In genomic region chr10:26982621-26983020, GRCm38 (mm10) we compare ENCODE assay signal across 28 mouse cellular contexts.
A peak's percentile ranks its signal among the peaks of the same experiment; 100 is the strongest.
DNase-seq lines count a peak whose midpoint lies in the region; ATAC-seq and TF ChIP-seq lines count a peak whose summit lies in the region.
"Had no signal": no experiment of that assay in that cellular context is flagged by ENCODE, and none has a peak within 500 bp of the region (broad histone marks: within the 10 kb centered on the region; RNA-seq: fewer than 3 reads in every experiment).

No protein-coding gene starts in this region.

- H3K9ac ChIP-seq in midbrain, embryonic 11.5 days (ENCODE audit: low read length): no peak overlapping the region
- no peak overlapping the region for H3K9ac ChIP-seq in midbrain, postnatal 0 days (replicated peaks; ENCODE audit: low read length, poor library complexity, severe bottlenecking)
- H3K9ac ChIP-seq in limb, embryonic 12.5 days (replicated peaks): no peak overlapping the region
- no peak overlapping the region for H3K9ac ChIP-seq in limb, embryonic 15.5 days
- H3K9ac ChIP-seq: embryonic facial prominence, embryonic 13.5 days; forebrain, postnatal 0 days; heart, embryonic 12.5 days; heart, embryonic 15.5 days; hindbrain, embryonic 13.5 days had no signal

- no peak for TF ChIP-seq CTCF in midbrain, postnatal 0 days (IDR thresholded peaks at IDR 0.05)

- no peak overlapping the region for H3K4me2 ChIP-seq in midbrain, embryonic 11.5 days
- no peak overlapping the region for H3K4me2 ChIP-seq in midbrain, postnatal 0 days (ENCODE audit: low read depth, low read length, poor library complexity, severe bottlenecking)
- H3K4me2 ChIP-seq in limb, embryonic 12.5 days: no peak overlapping the region
- H3K4me2 ChIP-seq in limb, embryonic 15.5 days: no peak overlapping the region
- H3K4me2 ChIP-seq: embryonic facial prominence, embryonic 13.5 days; heart, embryonic 12.5 days; heart, embryonic 15.5 days; hindbrain, embryonic 13.5 days had no signal

- no peak overlapping the region for H3K4me3 ChIP-seq in midbrain, embryonic 11.5 days (ENCODE audit: low read depth, low read length)
- no peak overlapping the region for H3K4me3 ChIP-seq in midbrain, postnatal 0 days (ENCODE audit: low read depth, low read length)
- H3K4me3 ChIP-seq in limb, embryonic 12.5 days (replicated peaks): no peak overlapping the region
- no peak overlapping the region for H3K4me3 ChIP-seq in limb, embryonic 15.5 days
- H3K4me3 ChIP-seq: embryonic facial prominence, embryonic 10.5 days; embryonic facial prominence, embryonic 13.5 days; erythroblast, embryonic 14.5 days; gastrocnemius, adult 2 months; heart, embryonic 12.5 days; heart, embryonic 15.5 days; hindbrain, embryonic 10.5 days; hindbrain, embryonic 13.5 days had no signal

- no peaks in the 10 kb centered on the region for H3K4me1 ChIP-seq in midbrain, embryonic 11.5 days (ENCODE audit: control insufficient read depth, insufficient read depth, low read length)
- no peaks in the 10 kb centered on the region for H3K4me1 ChIP-seq in midbrain, postnatal 0 days (ENCODE audit: insufficient read depth, low read length)
- H3K4me1 ChIP-seq in limb, embryonic 12.5 days (replicated peaks): peaks cover 17% of the 10 kb centered on the region
- H3K4me1 ChIP-seq in limb, embryonic 15.5 days: 0 out of 2 replicates have a peak, but pooled peaks cover 5% of the 10 kb centered on the region
- H3K4me1 ChIP-seq: embryonic facial prominence, embryonic 10.5 days; heart, embryonic 12.5 days; heart, embryonic 15.5 days; hindbrain, embryonic 10.5 days; hindbrain, embryonic 13.5 days had no signal

- 79% methylated on average over 2 of the region's 2 CpGs for WGBS in midbrain, embryonic 11.5 days
- 89% methylated on average over 2 of the region's 2 CpGs for WGBS in midbrain, postnatal 0 days
- WGBS in limb, embryonic 12.5 days: 92% methylated on average over 2 of the region's 2 CpGs
- 69% methylated on average over 2 of the region's 2 CpGs for WGBS in limb, embryonic 15.5 days

- no peak overlapping the region for H3K27ac ChIP-seq in midbrain, embryonic 11.5 days (ENCODE audit: low read depth, low read length)
- H3K27ac ChIP-seq in midbrain, postnatal 0 days (ENCODE audit: low read depth, low read length): no peak overlapping the region
- peak overlapping the region; percentile 88; the same call in 1 of the 2 replicates for H3K27ac ChIP-seq in limb, embryonic 12.5 days
- peak overlapping the region; percentile 80; the same call in 1 of the 2 replicates for H3K27ac ChIP-seq in limb, embryonic 15.5 days
- H3K27ac ChIP-seq: embryonic facial prominence, embryonic 10.5 days; embryonic facial prominence, embryonic 13.5 days; gastrocnemius, adult 2 months; heart, embryonic 15.5 days; hindbrain, embryonic 10.5 days; hindbrain, embryonic 13.5 days had no signal

- no peaks in the 10 kb centered on the region for H3K36me3 ChIP-seq in midbrain, embryonic 11.5 days (ENCODE audit: control insufficient read depth, insufficient read depth, low read length)
- no peaks in the 10 kb centered on the region for H3K36me3 ChIP-seq in midbrain, postnatal 0 days (ENCODE audit: insufficient read depth, low read length)
- H3K36me3 ChIP-seq in limb, embryonic 12.5 days: no peaks in the 10 kb centered on the region
- H3K36me3 ChIP-seq in limb, embryonic 15.5 days: no peaks in the 10 kb centered on the region
- H3K36me3 ChIP-seq: embryonic facial prominence, embryonic 10.5 days; heart, embryonic 12.5 days; heart, embryonic 15.5 days; hindbrain, embryonic 10.5 days; hindbrain, embryonic 13.5 days had no signal

- H3K9me3 ChIP-seq in midbrain, embryonic 11.5 days (ENCODE audit: control insufficient read depth, low read length): no peaks in the 10 kb centered on the region
- H3K9me3 ChIP-seq in midbrain, postnatal 0 days (ENCODE audit: low read length): no peaks in the 10 kb centered on the region
- H3K9me3 ChIP-seq in limb, embryonic 12.5 days: no peaks in the 10 kb centered on the region
- H3K9me3 ChIP-seq in limb, embryonic 15.5 days: no peaks in the 10 kb centered on the region
- H3K9me3 ChIP-seq: embryonic facial prominence, embryonic 10.5 days; embryonic facial prominence, embryonic 13.5 days; heart, embryonic 12.5 days; heart, embryonic 15.5 days; hindbrain, embryonic 10.5 days; hindbrain, embryonic 13.5 days had no signal

- DNase-seq in midbrain, embryonic 11.5 days (ENCODE audit: low spot score, missing footprints): peak; percentile 77
- no peak for DNase-seq in midbrain, postnatal 0 days (ENCODE audit: low spot score)
- DNase-seq in left cerebral cortex, postnatal 36 days (ENCODE audit: low spot score in 2 of 2): no peak
- DNase-seq in adrenal gland, postnatal 4 days (ENCODE audit: low spot score in 2 of 2): no peak
- DNase-seq: adrenal gland, adult 8-10 months; adrenal gland, postnatal 25 days; cerebellum, adult 18-20 months; cerebellum, adult 9-11 months; cerebellum, postnatal 36 days; embryo, embryonic 11 days; forebrain, postnatal 0 days; gastrocnemius, adult 2 months; gastrocnemius, postnatal 14 days; heart, adult 18-20 months; heart, postnatal 10 days; heart, postnatal 36 days had no signal

- no peaks in the 10 kb centered on the region for H3K27me3 ChIP-seq in midbrain, embryonic 11.5 days (ENCODE audit: control insufficient read depth, insufficient read depth, low read length)
- H3K27me3 ChIP-seq in midbrain, postnatal 0 days (ENCODE audit: insufficient read depth, low read length): no peaks in the 10 kb centered on the region
- H3K27me3 ChIP-seq in limb, embryonic 12.5 days: no peaks in the 10 kb centered on the region
- no peaks in the 10 kb centered on the region for H3K27me3 ChIP-seq in limb, embryonic 15.5 days
- H3K27me3 ChIP-seq: embryonic facial prominence, embryonic 13.5 days; heart, embryonic 12.5 days; heart, embryonic 15.5 days; hindbrain, embryonic 13.5 days had no signal

- intact Hi-C loops in left cerebral cortex, postnatal 36 days (cut with DNase I): no loop called here

- ATAC-seq in midbrain, embryonic 11.5 days (ENCODE audit: low FRiP score): no peak
- no peak for ATAC-seq in midbrain, postnatal 0 days (ENCODE audit: low FRiP score)
- no peak for ATAC-seq in limb, embryonic 12.5 days (ENCODE audit: insufficient number of reproducible peaks, insufficient read depth, low FRiP score, low TSS enrichment, low read depth)
- no peak for ATAC-seq in limb, embryonic 15.5 days (ENCODE audit: insufficient number of reproducible peaks, low FRiP score, low TSS enrichment, low read depth)
- ATAC-seq: activated CD4-positive, CD25-positive, alpha-beta regulatory T cell, adult 4 months; forebrain, embryonic 14.5 days; forebrain, postnatal 0 days; hindbrain, embryonic 16.5 days had no signal

Comparison
In these comparisons a context has a peak if more than half of its experiments do, and no peak if none do; other contexts are left out.
1. H3K27ac ChIP-seq: peak in limb, embryonic 12.5 days (single experiment) and limb, embryonic 15.5 days (single experiment); none in midbrain, embryonic 11.5 days (single experiment) and midbrain, postnatal 0 days (single experiment).